Mouse (Mus musculus): ENCODE data around the gene Ifi44. TPM values are rescaled to one million over a fixed set of nuclear protein-coding genes. Genes with fewer than 3 reads are reported as not detected.

The Ifi44 gene
- polyA plus RNA-seq (2012; rRNA removed): 11.3 and 15.8 TPM in 2 replicates

DNA sequence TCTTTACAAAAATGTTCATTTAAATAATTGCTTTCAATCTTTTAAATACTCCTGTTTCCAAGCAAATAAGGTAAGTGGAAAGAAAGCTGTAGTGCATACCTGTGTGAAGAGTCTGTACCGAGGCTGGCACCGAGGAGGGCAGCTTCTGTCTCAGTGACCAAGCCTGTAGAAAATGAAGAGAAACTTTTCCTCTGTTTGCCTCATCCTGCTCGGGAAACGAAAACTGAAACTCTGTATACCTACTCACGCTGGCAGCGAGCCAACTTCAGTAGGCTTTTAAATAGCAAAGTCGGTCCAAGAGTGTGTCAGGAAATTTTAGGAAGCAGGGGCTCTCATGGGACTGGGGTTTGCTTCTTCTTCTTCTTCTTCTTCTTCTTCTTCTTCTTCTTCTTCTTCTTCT, at the start of gene Ifi44:
TSS of gene Ifi44 (minus strand) at position 224 of the 400 bp plus-strand sequence.
- no peaks in the 10 kb centered on the region for H3K27me3 ChIP-seq (replicated peaks; ENCODE audit: control insufficient read depth, insufficient read depth, low read length)
- peak within 1 kb of the TSS; percentile 30 for H3K4me3 ChIP-seq (ENCODE audit: insufficient read depth, low read depth, low read length)
- H3K4me1 ChIP-seq (ENCODE audit: control insufficient read depth, insufficient read depth, low read length): no peaks in the 10 kb centered on the region
- no peaks in the 10 kb centered on the region for H3K36me3 ChIP-seq (ENCODE audit: control insufficient read depth, insufficient read depth, low read length)
- DNase-seq: peak; percentile 65
- 19% methylated on average over 7 of the region's 7 CpGs for WGBS
- peak within 1 kb of the TSS; percentile 68 for H3K27ac ChIP-seq (ENCODE audit: insufficient read depth, low read depth, low read length)
- TF ChIP-seq CTCF (conservative IDR thresholded peaks at IDR 0.05; ENCODE audit: insufficient read depth, insufficient read length, low read depth, low read length) (no peak), POLR2A (IDR thresholded peaks at IDR 0.05; ENCODE audit: low read depth, low read length) (no peak)

DNA sequence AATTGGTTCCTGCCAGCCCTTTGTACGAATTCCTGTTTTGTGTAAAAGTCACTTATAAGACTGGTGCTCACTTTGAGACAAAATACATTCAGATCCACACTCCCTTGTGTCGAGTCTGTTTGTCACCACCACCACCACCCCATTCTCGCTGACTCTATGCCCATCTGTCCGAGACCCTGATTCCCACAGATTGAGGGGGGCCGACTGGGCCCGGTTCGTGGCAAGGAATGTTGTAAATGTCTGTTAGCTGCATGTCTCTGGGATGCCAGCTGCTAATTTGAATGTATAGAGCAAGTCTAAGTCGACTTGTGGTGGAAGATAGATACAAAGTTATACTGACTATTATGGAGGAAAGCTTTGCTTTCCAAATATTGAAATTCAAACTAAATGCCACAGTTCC, 38.9 kb upstream of the Ifi44 start:
- H3K36me3 ChIP-seq (ENCODE audit: control insufficient read depth, insufficient read depth, low read length): no peaks in the 10 kb centered on the region
- H3K4me3 ChIP-seq (ENCODE audit: insufficient read depth, low read depth, low read length): no peak overlapping the region
- H3K27ac ChIP-seq (ENCODE audit: insufficient read depth, low read depth, low read length): no peak overlapping the region
- no peaks in the 10 kb centered on the region for H3K27me3 ChIP-seq (replicated peaks; ENCODE audit: control insufficient read depth, insufficient read depth, low read length)
- TF ChIP-seq CTCF (conservative IDR thresholded peaks at IDR 0.05; ENCODE audit: insufficient read depth, insufficient read length, low read depth, low read length) (no peak), POLR2A (IDR thresholded peaks at IDR 0.05; ENCODE audit: low read depth, low read length) (no peak)
- 84% methylated on average over 8 of the region's 8 CpGs for WGBS
- no peaks in the 10 kb centered on the region for H3K4me1 ChIP-seq (ENCODE audit: control insufficient read depth, insufficient read depth, low read length)
- no peak for DNase-seq

DNA sequence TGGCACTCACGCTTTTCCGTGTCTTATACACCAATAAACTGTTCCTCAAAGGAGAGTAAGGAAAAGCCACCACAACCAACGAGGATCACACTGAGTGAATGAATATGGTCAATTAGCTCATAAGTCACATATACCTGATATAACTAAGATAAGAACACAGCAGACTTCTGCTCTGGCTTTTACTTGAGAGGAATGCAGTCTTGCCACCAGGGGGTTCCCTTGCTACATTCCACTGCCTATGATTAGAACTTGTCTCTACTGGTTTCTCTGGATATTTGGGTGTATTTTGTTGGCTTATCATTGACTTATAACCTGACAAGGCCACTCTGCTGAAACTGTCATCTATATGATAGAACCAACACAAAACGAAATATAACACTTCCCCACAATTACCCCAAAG, 25.3 kb upstream of the Ifi44 start:
- Histone ChIP-seq H3K27me3 (replicated peaks; ENCODE audit: control insufficient read depth, insufficient read depth, low read length) (no peaks in the 10 kb centered on the region), H3K27ac (ENCODE audit: insufficient read depth, low read depth, low read length) (no peak overlapping the region), H3K4me1 (ENCODE audit: control insufficient read depth, insufficient read depth, low read length) (no peaks in the 10 kb centered on the region), H3K4me3 (ENCODE audit: insufficient read depth, low read depth, low read length) (no peak overlapping the region), H3K36me3 (ENCODE audit: control insufficient read depth, insufficient read depth, low read length) (no peaks in the 10 kb centered on the region)
- 72% methylated on average over 4 of the region's 4 CpGs for WGBS
- DNase-seq: peak; percentile 36
- peak; percentile 30 for TF ChIP-seq CTCF (conservative IDR thresholded peaks at IDR 0.05; ENCODE audit: insufficient read depth, insufficient read length, low read depth, low read length)
- no peak for TF ChIP-seq POLR2A (IDR thresholded peaks at IDR 0.05; ENCODE audit: low read depth, low read length)

- DNase-seq: peak; percentile 74
- H3K4me1 ChIP-seq (ENCODE audit: control insufficient read depth, insufficient read depth, low read length): no peaks in the 10 kb centered on the region
- H3K36me3 ChIP-seq (ENCODE audit: control insufficient read depth, insufficient read depth, low read length): no peaks in the 10 kb centered on the region
- H3K27ac ChIP-seq (ENCODE audit: insufficient read depth, low read depth, low read length): no peak overlapping the region
- no peaks in the 10 kb centered on the region for H3K27me3 ChIP-seq (replicated peaks; ENCODE audit: control insufficient read depth, insufficient read depth, low read length)
- H3K4me3 ChIP-seq (ENCODE audit: insufficient read depth, low read depth, low read length): no peak overlapping the region
- TF ChIP-seq CTCF (conservative IDR thresholded peaks at IDR 0.05; ENCODE audit: insufficient read depth, insufficient read length, low read depth, low read length): peak; percentile 83
- no peak for TF ChIP-seq POLR2A (IDR thresholded peaks at IDR 0.05; ENCODE audit: low read depth, low read length)
- WGBS: 50% methylated on average over 3 of the region's 3 CpGs
Measured at GRCm38 (mm10) chr3:151771074-151771473, 21.3 kb upstream of the Ifi44 start.

DNA sequence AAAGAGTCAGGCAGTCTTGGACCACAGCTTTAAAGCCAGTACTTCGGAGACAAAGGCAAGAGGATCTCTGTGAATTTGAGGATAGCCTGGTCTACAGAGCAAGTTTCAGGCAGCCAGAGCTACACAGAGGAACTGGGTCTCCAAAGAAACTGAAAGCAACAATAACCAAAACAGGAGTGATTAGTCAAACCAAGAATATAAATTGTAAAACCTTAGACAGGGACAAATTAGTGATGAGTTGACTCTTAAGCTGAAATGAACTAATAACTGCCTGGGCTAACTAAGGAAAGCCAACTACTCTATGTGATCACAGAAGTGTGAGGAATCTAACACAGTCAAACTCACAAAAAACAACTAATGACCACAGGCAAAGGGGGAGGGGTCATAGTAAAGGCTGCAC, 1.2 kb downstream of the Ifi44 start:
- Histone ChIP-seq H3K36me3 (ENCODE audit: control insufficient read depth, insufficient read depth, low read length) (no peaks in the 10 kb centered on the region), H3K27ac (ENCODE audit: insufficient read depth, low read depth, low read length) (peak overlapping the region; percentile 56; the same call in 1 of the 2 replicates), H3K4me3 (ENCODE audit: insufficient read depth, low read depth, low read length) (peak overlapping the region; percentile 25; the same call in 1 of the 2 replicates), H3K27me3 (replicated peaks; ENCODE audit: control insufficient read depth, insufficient read depth, low read length) (no peaks in the 10 kb centered on the region), H3K4me1 (ENCODE audit: control insufficient read depth, insufficient read depth, low read length) (no peaks in the 10 kb centered on the region)
- DNase-seq: no peak
- no peak for TF ChIP-seq POLR2A (IDR thresholded peaks at IDR 0.05; ENCODE audit: low read depth, low read length)
- TF ChIP-seq CTCF (conservative IDR thresholded peaks at IDR 0.05; ENCODE audit: insufficient read depth, insufficient read length, low read depth, low read length): no peak
- 81% methylated on average over 1 of the region's 1 CpGs for WGBS

- no peak for DNase-seq
- Histone ChIP-seq H3K4me1 (ENCODE audit: control insufficient read depth, insufficient read depth, low read length) (no peaks in the 10 kb centered on the region), H3K27me3 (replicated peaks; ENCODE audit: control insufficient read depth, insufficient read depth, low read length) (no peaks in the 10 kb centered on the region), H3K36me3 (ENCODE audit: control insufficient read depth, insufficient read depth, low read length) (no peaks in the 10 kb centered on the region), H3K4me3 (ENCODE audit: insufficient read depth, low read depth, low read length) (no peak overlapping the region), H3K27ac (ENCODE audit: insufficient read depth, low read depth, low read length) (no peak overlapping the region)
- no peak for TF ChIP-seq CTCF (conservative IDR thresholded peaks at IDR 0.05; ENCODE audit: insufficient read depth, insufficient read length, low read depth, low read length)
- no peak for TF ChIP-seq POLR2A (IDR thresholded peaks at IDR 0.05; ENCODE audit: low read depth, low read length)
- 73% methylated on average over 8 of the region's 8 CpGs for WGBS
Measured at GRCm38 (mm10) chr3:151746058-151746457, 3.7 kb downstream of the Ifi44 start.

- TF ChIP-seq CTCF (conservative IDR thresholded peaks at IDR 0.05; ENCODE audit: insufficient read depth, insufficient read length, low read depth, low read length) (no peak), POLR2A (IDR thresholded peaks at IDR 0.05; ENCODE audit: low read depth, low read length) (no peak)
- Histone ChIP-seq H3K27ac (ENCODE audit: insufficient read depth, low read depth, low read length) (no peak overlapping the region), H3K4me3 (ENCODE audit: insufficient read depth, low read depth, low read length) (no peak overlapping the region), H3K36me3 (ENCODE audit: control insufficient read depth, insufficient read depth, low read length) (no peaks in the 10 kb centered on the region), H3K27me3 (replicated peaks; ENCODE audit: control insufficient read depth, insufficient read depth, low read length) (no peaks in the 10 kb centered on the region), H3K4me1 (ENCODE audit: control insufficient read depth, insufficient read depth, low read length) (no peaks in the 10 kb centered on the region)
- WGBS: 43% methylated on average over 1 of the region's 1 CpGs
- peak; percentile 45 for DNase-seq
Measured at GRCm38 (mm10) chr3:151742223-151742622, 7.5 kb downstream of the Ifi44 start.
